Mouse (Mus musculus) ES-E14 (cell line): ENCODE data around the gene Gm10972. TPM values are rescaled to one million over a fixed set of nuclear protein-coding genes. Genes with fewer than 3 reads are reported as not detected.

Source experiments
- DNase-seq: peaks from one replicate; pipeline ENCODE4 v3.0.0-alpha.2; 2013; ENCODE audit warnings: low read depth, low spot score
- H3K27ac ChIP-seq: 2 replicates; pipeline ENCODE4 v1.5.1; 2012; ENCODE audit warnings: low read depth, mild to moderate bottlenecking, low read length, moderate library complexity, mixed read lengths; ENCODE audit not compliant: poor library complexity, insufficient read depth, severe bottlenecking
- H3K36me3 ChIP-seq: 2 replicates; pipeline ENCODE4 v1.6.1; 2012; ENCODE audit warnings: mild to moderate bottlenecking, low read length, moderate library complexity, mixed read lengths; ENCODE audit not compliant: control insufficient read depth, poor library complexity, insufficient read depth, severe bottlenecking
- H3K4me1 ChIP-seq, 2 experiments: fragments of 150-350 bp in 1 of 2; sonication (generic) in 1 of 2; 2 replicates each; pipeline ENCODE4 v1.6.1; 2012; ENCODE audit warnings: low read length in 2 of 2, mild to moderate bottlenecking in 1 of 2, mixed read lengths in 1 of 2; ENCODE audit not compliant: control insufficient read depth in 2 of 2, insufficient read depth in 2 of 2, poor library complexity in 1 of 2
- H3K4me3 ChIP-seq, 2 experiments: fragments of 150-350 bp in 1 of 2; sonication (generic) in 1 of 2; 2 replicates each; pipeline ENCODE4 v1.5.1; 2012; ENCODE audit warnings: low read length in 2 of 2, low read depth in 1 of 2, mild to moderate bottlenecking in 1 of 2, mixed read lengths in 1 of 2; ENCODE audit not compliant: insufficient read depth in 1 of 2, poor library complexity in 1 of 2, severe bottlenecking in 1 of 2
- H3K9ac ChIP-seq: 2 replicates; pipeline ENCODE4 v1.6.1; 2012; ENCODE audit warnings: low read depth, mild to moderate bottlenecking, low read length, mixed read lengths; ENCODE audit not compliant: poor library complexity, insufficient read depth, severe bottlenecking
- H3K9me3 ChIP-seq: fragments of 150-350 bp; sonication (generic); 2 replicates; pipeline ENCODE4 v1.6.1; 2012; ENCODE audit warnings: low read depth, mild to moderate bottlenecking, low read length; ENCODE audit not compliant: control insufficient read depth, insufficient read depth
- CHD2 ChIP-seq: IDR thresholded peaks from 2 replicates; pipeline ENCODE4 v1.6.1; 2014; ENCODE audit warnings: mild to moderate bottlenecking, low read depth, low read length, inconsistent platforms
- HCFC1 ChIP-seq: IDR thresholded peaks from 2 replicates; pipeline ENCODE4 v1.6.1; 2012; ENCODE audit warnings: low read length, inconsistent platforms, borderline replicate concordance; ENCODE audit not compliant: insufficient read depth
- MAFK ChIP-seq: IDR thresholded peaks from 2 replicates; pipeline ENCODE4 v1.6.1; 2014; ENCODE audit warnings: mild to moderate bottlenecking, low read depth, low read length, inconsistent platforms; ENCODE audit not compliant: insufficient read depth
- ZC3H11A ChIP-seq: IDR thresholded peaks from 2 replicates; pipeline ENCODE4 v1.6.1; 2012; ENCODE audit warnings: low read depth, mild to moderate bottlenecking, inconsistent platforms, low read length, borderline replicate concordance
- ZNF384 ChIP-seq: IDR thresholded peaks from 2 replicates; pipeline ENCODE4 v1.6.1; 2012; ENCODE audit warnings: low read depth, low read length, inconsistent platforms
- in situ Hi-C, 2 experiments: fragments of 600-800 bp; cut with MboI; formaldehyde crosslinking; loops; one replicate each; pipeline ENCODE4 v1.15.1; 2025; ENCODE audit warnings: low sequenced_read_pairs in 2 of 2, inconsistent platforms in 1 of 2; ENCODE audit not compliant: unreplicated experiment in 2 of 2
- total RNA-seq: library from RNA; depleted of rRNA; stranded (reverse); fragments of 300-350 nt; gene quantifications from 2 replicates; pipeline ENCODE4 v1.2.3, GENCODE M21; 2012

The Gm10972 gene
- total RNA-seq, 1 experiment = not detected

- Histone ChIP-seq H3K36me3 (no peaks in the 10 kb centered on the region), H3K27ac (no peak overlapping the region), H3K4me3 (no peak overlapping the region), H3K4me1 (peaks cover 1 to 3% of the 10 kb centered on the region in 2 experiments; a peak in 1 of 4 replicates), H3K9ac (no peak overlapping the region), H3K9me3 (no peaks in the 10 kb centered on the region)
- DNase-seq = no peak
- in situ Hi-C loops = no loop called here
- TF ChIP-seq ZNF384 (no peak), MAFK (no peak)
These were observed 29.5 kb upstream of the Gm10972 start for GRCm38 (mm10) chr3:94613258-94613878.

GRCm38 (mm10) chr3:94616717-94617116, 26.2 kb upstream of the Gm10972 start:
- in situ Hi-C loops = no loop called here
- no peaks in the 10 kb centered on the region for H3K9me3 ChIP-seq
- TF ChIP-seq MAFK (no peak), CHD2 (no peak), ZNF384 (no peak), HCFC1 (no peak), ZC3H11A (peak; percentile 27; the same call in 1 of the 2 replicates)
- no peak overlapping the region for H3K4me3 ChIP-seq
- H3K9ac ChIP-seq = no peak overlapping the region
- H3K36me3 ChIP-seq = no peaks in the 10 kb centered on the region
- H3K4me1 ChIP-seq = 0 out of 4 replicates have a peak, but pooled peaks cover 0 to 1% of the 10 kb centered on the region in 2 experiments
- peak; percentile 54 for DNase-seq
- no peak overlapping the region for H3K27ac ChIP-seq

GRCm38 (mm10) chr3:94621740-94622507, 21.0 kb upstream of the Gm10972 start:
- in situ Hi-C loops = no loop called here
- Histone ChIP-seq H3K4me3 (no peak overlapping the region), H3K27ac (no peak overlapping the region), H3K36me3 (no peaks in the 10 kb centered on the region), H3K9ac (no peak overlapping the region), H3K4me1 (no peaks in the 10 kb centered on the region), H3K9me3 (no peaks in the 10 kb centered on the region)
- no peak for DNase-seq
- TF ChIP-seq MAFK (no peak), CHD2 (no peak), HCFC1 (no peak)

- in situ Hi-C loops = no loop called here
- no peak overlapping the region for H3K27ac ChIP-seq
These were observed 20.4 kb upstream of the Gm10972 start for GRCm38 (mm10) chr3:94622550-94622949.

More at GRCm38 (mm10) chr3:94622550-94622949, 20.4 kb upstream of the Gm10972 start:
- Histone ChIP-seq H3K4me1 (no peaks in the 10 kb centered on the region), H3K9me3 (no peaks in the 10 kb centered on the region), H3K9ac (no peak overlapping the region), H3K36me3 (no peaks in the 10 kb centered on the region), H3K4me3 (no peak overlapping the region)
- TF ChIP-seq ZC3H11A = no peak
- no peak for TF ChIP-seq ZNF384
- no peak for TF ChIP-seq MAFK
- TF ChIP-seq CHD2 = no peak
- TF ChIP-seq HCFC1 = no peak
- DNase-seq = no peak
